18 mouse cellular contexts compared by ENCODE assay signal in the genomic region with DNA sequence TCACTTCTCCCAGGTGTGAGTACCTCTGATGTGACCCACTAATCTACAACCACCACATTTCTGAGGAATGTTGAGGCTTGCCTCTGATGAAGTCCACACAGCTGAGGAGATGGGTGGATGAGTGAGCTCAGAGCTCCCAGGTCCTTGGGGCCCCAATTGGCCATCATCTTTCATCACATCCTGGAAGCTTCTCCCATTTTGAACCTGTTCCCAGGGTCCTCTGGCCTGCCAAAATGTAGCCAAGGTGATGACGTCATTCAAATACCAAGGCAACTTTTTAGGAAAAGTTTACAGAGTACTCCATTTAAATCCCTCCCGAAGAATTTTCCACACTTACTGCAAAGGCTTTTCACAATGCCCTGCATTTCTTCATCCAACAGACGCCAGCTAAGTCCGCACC.
DNase-seq lines count a peak whose midpoint lies in the region; ATAC-seq and TF ChIP-seq lines count a peak whose summit lies in the region.
"Had no signal": no experiment of that assay in that cellular context is flagged by ENCODE, and none has a peak within 500 bp of the region (broad histone marks: within the 10 kb centered on the region; RNA-seq: fewer than 3 reads in every experiment).

No protein-coding gene starts in this region.

- H3K27me3 ChIP-seq in limb, embryonic 13.5 days: no peaks in the 10 kb centered on the region
- H3K27me3 ChIP-seq in limb, embryonic 10.5 days (ENCODE audit: low read depth, poor library complexity, severe bottlenecking): no peaks in the 10 kb centered on the region
- H3K27me3 ChIP-seq in limb, embryonic 15.5 days: no peaks in the 10 kb centered on the region
- H3K27me3 ChIP-seq in stomach, postnatal 0 days (ENCODE audit: control insufficient read depth, insufficient read depth, low read length): no peaks in the 10 kb centered on the region
- H3K27me3 ChIP-seq: embryonic facial prominence, embryonic 12.5 days; forebrain, embryonic 15.5 days; heart, embryonic 15.5 days; hindbrain, embryonic 13.5 days had no signal

- no peak overlapping the region for H3K4me3 ChIP-seq in limb, embryonic 13.5 days
- H3K4me3 ChIP-seq in limb, embryonic 10.5 days: no peak overlapping the region
- H3K4me3 ChIP-seq in limb, embryonic 15.5 days: no peak overlapping the region
- no peak overlapping the region for H3K4me3 ChIP-seq in stomach, postnatal 0 days (ENCODE audit: low read depth, low read length)
- H3K4me3 ChIP-seq: embryonic facial prominence, embryonic 12.5 days; forebrain, embryonic 15.5 days; heart, adult 2 months; heart, embryonic 15.5 days; hindbrain, embryonic 13.5 days had no signal

- no peak for DNase-seq in limb, embryonic 10.5 days (ENCODE audit: low spot score)
- DNase-seq in 3T3-L1 (ENCODE audit: low read depth, low spot score): peak; percentile 20
- DNase-seq in stomach, postnatal 0 days (ENCODE audit: low spot score): no peak
- DNase-seq in T-cell, adult 2 months (ENCODE audit: low spot score): no peak
- no peak for DNase-seq in kidney, postnatal 14 days
- DNase-seq: adrenal gland, adult 8-10 months; cerebellum, adult 11-12 months; cerebellum, adult 9-10 months; cerebellum, postnatal 25 days; heart, adult 2 months; heart, postnatal 14 days had no signal

- no peak overlapping the region for H3K27ac ChIP-seq in limb, embryonic 13.5 days
- H3K27ac ChIP-seq in limb, embryonic 10.5 days: no peak overlapping the region
- H3K27ac ChIP-seq in limb, embryonic 15.5 days: 0 out of 2 replicates have a peak overlapping the region, but pooled peaks have one; percentile 35
- H3K27ac ChIP-seq in stomach, postnatal 0 days (replicated peaks): no peak overlapping the region
- H3K27ac ChIP-seq: embryonic facial prominence, embryonic 12.5 days; forebrain, embryonic 15.5 days; heart, adult 2 months; heart, embryonic 15.5 days; hindbrain, embryonic 13.5 days had no signal

- 0 out of 2 replicates have a peak, but pooled peaks have one; percentile 18 for ATAC-seq in limb, embryonic 13.5 days (ENCODE audit: low FRiP score, low read depth)
- no peak for ATAC-seq in limb, embryonic 15.5 days (ENCODE audit: insufficient number of reproducible peaks, low FRiP score, low TSS enrichment, low read depth)
- 0 out of 2 replicates have a peak, but pooled peaks have one; percentile 15 for ATAC-seq in stomach, postnatal 0 days (ENCODE audit: low FRiP score, low TSS enrichment)

- H3K36me3 ChIP-seq in limb, embryonic 13.5 days: no peaks in the 10 kb centered on the region
- H3K36me3 ChIP-seq in limb, embryonic 10.5 days: no peaks in the 10 kb centered on the region
- no peaks in the 10 kb centered on the region for H3K36me3 ChIP-seq in limb, embryonic 15.5 days
- H3K36me3 ChIP-seq in stomach, postnatal 0 days (ENCODE audit: control insufficient read depth, insufficient read depth, low read length): no peaks in the 10 kb centered on the region
- H3K36me3 ChIP-seq: embryonic facial prominence, embryonic 12.5 days; forebrain, embryonic 15.5 days; heart, embryonic 15.5 days; hindbrain, embryonic 13.5 days had no signal

- TF ChIP-seq EP300 in stomach, postnatal 0 days (optimal IDR thresholded peaks at IDR 0.05): no peak

- no peak overlapping the region for H3K4me2 ChIP-seq in limb, embryonic 13.5 days (replicated peaks)
- no peak overlapping the region for H3K4me2 ChIP-seq in limb, embryonic 15.5 days
- no peak overlapping the region for H3K4me2 ChIP-seq in stomach, postnatal 0 days (replicated peaks; ENCODE audit: low read depth)
- H3K4me2 ChIP-seq: embryonic facial prominence, embryonic 12.5 days; forebrain, embryonic 15.5 days; heart, embryonic 11.5 days; heart, embryonic 15.5 days; hindbrain, embryonic 13.5 days had no signal

- no peak for TF ChIP-seq CTCF in stomach, postnatal 0 days (IDR thresholded peaks at IDR 0.05; ENCODE audit: low read depth)

- H3K4me1 ChIP-seq in limb, embryonic 13.5 days: peaks cover 18% of the 10 kb centered on the region
- H3K4me1 ChIP-seq in limb, embryonic 10.5 days: peaks cover 11% of the 10 kb centered on the region
- H3K4me1 ChIP-seq in limb, embryonic 15.5 days: peaks cover 18% of the 10 kb centered on the region
- no peaks in the 10 kb centered on the region for H3K4me1 ChIP-seq in stomach, postnatal 0 days (replicated peaks; ENCODE audit: control insufficient read depth, insufficient read depth)
- H3K4me1 ChIP-seq: embryonic facial prominence, embryonic 12.5 days; heart, embryonic 15.5 days had no signal

- WGBS in limb, embryonic 13.5 days: 75% methylated on average over 4 of the region's 4 CpGs
- WGBS in limb, embryonic 10.5 days: 89% methylated on average over 4 of the region's 4 CpGs
- WGBS in limb, embryonic 15.5 days: 56% methylated on average over 4 of the region's 4 CpGs
- 68% methylated on average over 4 of the region's 4 CpGs for WGBS in stomach, postnatal 0 days

- H3K9ac ChIP-seq in limb, embryonic 13.5 days: no peak overlapping the region
- no peak overlapping the region for H3K9ac ChIP-seq in limb, embryonic 15.5 days
- no peak overlapping the region for H3K9ac ChIP-seq in stomach, postnatal 0 days (ENCODE audit: low read length)
- H3K9ac ChIP-seq: embryonic facial prominence, embryonic 12.5 days; forebrain, embryonic 15.5 days; heart, embryonic 15.5 days; hindbrain, embryonic 13.5 days had no signal

- no peaks in the 10 kb centered on the region; the same call in 1 of the 2 replicates for H3K9me3 ChIP-seq in limb, embryonic 13.5 days
- no peaks in the 10 kb centered on the region for H3K9me3 ChIP-seq in limb, embryonic 10.5 days (replicated peaks)
- no peaks in the 10 kb centered on the region for H3K9me3 ChIP-seq in limb, embryonic 15.5 days
- no peaks in the 10 kb centered on the region for H3K9me3 ChIP-seq in stomach, postnatal 0 days (ENCODE audit: control insufficient read depth, low read length)
- H3K9me3 ChIP-seq: embryonic facial prominence, embryonic 12.5 days; forebrain, embryonic 15.5 days; heart, embryonic 15.5 days; hindbrain, embryonic 13.5 days had no signal
